Mouse (Mus musculus) right cerebral cortex, postnatal 25 days (tissue): ENCODE measurements at regions not wholly inside any gene's neighbourhood (a gene's known extent, or its start where the extent isn't known, plus 50 kb on each side); places are given as distances from the start of the nearest gene placed in this dataset.
A peak's percentile ranks its signal among the peaks of the same experiment; 100 is the strongest.

Source experiments
- DNase-seq: peaks from one replicate; pipeline ENCODE4 v3.0.0; 2022

GRCm38 (mm10) chr7:111322901-111323300, 240.1 kb upstream of the Eif4g2 start:
- DNase-seq: peak; percentile 52

- DNase-seq: no peak
These were observed 237.1 kb upstream of the Eif4g2 start for GRCm38 (mm10) chr7:111319917-111320316.

GRCm38 (mm10) chr7:111316479-111316990, 233.7 kb upstream of the Eif4g2 start:
- DNase-seq: no peak

GRCm38 (mm10) chr7:111313921-111314320, 231.1 kb upstream of the Eif4g2 start:
- DNase-seq: no peak

- no peak for DNase-seq
These were observed 222.4 kb upstream of the Eif4g2 start for GRCm38 (mm10) chr7:111305196-111305595.

GRCm38 (mm10) chr7:111301791-111302488, 219.1 kb upstream of the Eif4g2 start:
- DNase-seq: peak; percentile 54

GRCm38 (mm10) chr7:111297174-111297902, 214.5 kb upstream of the Eif4g2 start:
- peak; percentile 47 for DNase-seq

GRCm38 (mm10) chr7:111283411-111283955, 200.7 kb upstream of the Eif4g2 start:
- DNase-seq: no peak

- DNase-seq: no peak
These were observed 199.5 kb upstream of the Eif4g2 start for GRCm38 (mm10) chr7:111282314-111282713.

GRCm38 (mm10) chr7:111277703-111278102, 194.9 kb upstream of the Eif4g2 start:
- DNase-seq: no peak

GRCm38 (mm10) chr7:111273839-111274238, 191.0 kb upstream of the Eif4g2 start:
- DNase-seq: no peak

- DNase-seq: peak; percentile 19
These were observed 188.0 kb upstream of the Eif4g2 start for GRCm38 (mm10) chr7:111270874-111271273.

GRCm38 (mm10) chr7:111268197-111268596, 185.4 kb upstream of the Eif4g2 start:
- DNase-seq: no peak

GRCm38 (mm10) chr7:111263302-111263701, 180.5 kb upstream of the Eif4g2 start:
- no peak for DNase-seq

GRCm38 (mm10) chr7:111259630-111260574, 177.1 kb upstream of the Eif4g2 start:
- no peak for DNase-seq

- DNase-seq: no peak
These were observed 175.0 kb upstream of the Eif4g2 start for GRCm38 (mm10) chr7:111257842-111258241.

GRCm38 (mm10) chr7:111256199-111256598, 173.4 kb upstream of the Eif4g2 start:
- no peak for DNase-seq

GRCm38 (mm10) chr7:111249606-111250005, 166.8 kb upstream of the Eif4g2 start:
- peak; percentile 70 for DNase-seq

- peak; percentile 45 for DNase-seq
These were observed 162.7 kb upstream of the Eif4g2 start for GRCm38 (mm10) chr7:111245488-111245887.

GRCm38 (mm10) chr7:111245067-111245466, 162.2 kb upstream of the Eif4g2 start:
- DNase-seq: no peak

- no peak for DNase-seq
These were observed 161.0 kb upstream of the Eif4g2 start for GRCm38 (mm10) chr7:111243831-111244230.

GRCm38 (mm10) chr7:111242646-111243045, 159.8 kb upstream of the Eif4g2 start:
- DNase-seq: no peak

GRCm38 (mm10) chr7:111241538-111241937, 158.7 kb upstream of the Eif4g2 start:
- no peak for DNase-seq
